Mouse (Mus musculus) natural killer cell, adult 2 months (primary cell): Measurements from ENCODE around the gene Cd96.
A peak's percentile ranks its signal among the peaks of the same experiment; 100 is the strongest.

ENCODE experiments used
- DNase-seq, 2 experiments: peaks; one replicate each; pipeline ENCODE4 v3.0.0; 2022; ENCODE audit warnings: low spot score in 2 of 2

Gene Cd96

DNA sequence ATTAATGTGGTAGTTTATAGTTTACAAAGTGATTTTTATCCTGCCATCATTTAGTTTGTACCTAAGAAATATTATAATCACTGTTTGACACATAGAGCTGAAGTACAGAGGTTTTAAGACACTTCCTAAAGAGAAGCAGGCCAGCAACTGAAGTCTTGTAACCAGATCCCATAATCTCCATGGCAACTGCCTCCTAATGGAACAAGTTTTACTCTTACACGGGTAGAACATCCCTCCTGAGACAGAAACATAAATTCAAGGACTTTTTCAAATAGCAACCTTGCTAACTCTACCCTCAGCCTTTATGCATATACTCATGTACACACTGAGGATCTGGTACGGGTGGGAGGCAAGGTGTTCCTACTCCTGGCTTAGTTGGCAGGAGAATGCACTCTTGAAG lies 83.8 kb downstream of the Cd96 start:
- no peak for DNase-seq

- no peak for DNase-seq
Measured at GRCm38 (mm10) chr16:46033896-46034295, 86.2 kb downstream of the Cd96 start.

DNA sequence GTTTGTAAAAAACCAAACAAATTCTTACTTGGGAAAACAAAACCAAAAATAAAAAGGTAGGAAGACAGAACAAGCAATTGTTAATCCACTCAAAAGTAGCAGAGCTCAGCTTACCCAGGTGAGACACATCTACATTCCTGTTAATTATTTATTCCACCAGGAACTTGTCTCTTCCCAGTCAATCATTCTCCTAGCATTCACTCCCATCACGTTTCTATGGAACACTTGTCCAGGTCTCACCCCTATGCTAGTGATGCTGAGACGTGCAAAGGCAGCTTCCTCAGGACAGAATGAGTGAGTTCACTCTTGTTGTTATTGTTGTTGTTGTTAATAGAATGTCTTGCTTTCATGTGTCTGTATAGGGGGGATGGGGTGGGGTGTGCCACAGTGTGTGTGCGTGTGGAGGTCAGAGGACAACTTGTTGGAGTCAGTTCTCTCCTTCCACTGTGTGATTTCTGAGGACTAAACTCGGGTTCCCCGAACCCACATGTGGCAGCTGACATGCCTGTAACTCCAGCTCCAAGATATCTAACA lies 97.0 kb downstream of the Cd96 start:
- no peak for DNase-seq

- peak; percentile 79 to 87 for DNase-seq
Measured at GRCm38 (mm10) chr16:46022189-46022928, 97.7 kb downstream of the Cd96 start.

DNA sequence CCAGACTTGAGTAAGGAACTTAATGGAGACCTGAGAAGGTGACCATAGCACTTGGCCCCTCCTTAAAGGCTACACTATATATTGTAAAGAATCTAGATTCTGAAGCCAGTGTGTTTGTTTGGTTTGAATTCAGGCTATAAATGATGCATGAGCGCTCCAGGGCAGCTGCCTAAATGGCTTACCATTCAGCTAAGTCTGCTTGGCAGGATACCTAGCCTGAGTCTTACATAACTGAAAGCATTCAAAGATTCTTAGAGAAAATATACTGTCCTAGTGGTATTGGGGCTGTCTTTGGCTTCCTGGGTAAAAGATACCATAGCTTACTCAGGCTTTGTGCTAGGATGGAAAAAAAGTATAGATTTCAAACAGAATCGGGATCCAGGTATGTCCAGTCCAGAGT lies 98.7 kb downstream of the Cd96 start:
- no peak for DNase-seq

- DNase-seq, result no peak
Measured at GRCm38 (mm10) chr16:46020396-46020795, 99.7 kb downstream of the Cd96 start.

GRCm38 (mm10) chr16:46019799-46020198 lies 100.3 kb downstream of the Cd96 start:
- no peak for DNase-seq

DNA sequence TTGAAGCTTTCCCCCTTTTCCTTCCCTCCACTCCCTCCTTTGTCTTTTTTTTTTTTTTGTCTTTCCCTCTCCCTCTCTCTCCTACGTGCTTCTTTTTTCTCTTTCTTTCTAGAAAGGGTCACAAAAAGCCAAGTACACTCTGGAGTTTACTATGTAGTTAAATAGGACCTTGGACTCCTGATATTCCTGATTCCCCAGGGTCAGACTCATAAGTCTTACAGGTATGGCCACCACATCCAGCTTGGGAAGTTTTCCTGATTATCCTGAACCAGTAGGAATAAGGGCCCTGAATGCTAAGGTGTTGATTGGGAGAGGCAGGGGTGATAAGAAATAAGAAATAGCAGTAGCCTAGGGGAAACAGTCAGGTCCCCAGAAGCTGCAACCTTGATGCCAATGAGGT lies 100.7 kb downstream of the Cd96 start:
- DNase-seq, result no peak

- no peak for DNase-seq
Measured at GRCm38 (mm10) chr16:46011696-46012095, 108.4 kb downstream of the Cd96 start.

GRCm38 (mm10) chr16:46010906-46011220 lies 109.2 kb downstream of the Cd96 start:
- DNase-seq, result peak; percentile 52 to 53

GRCm38 (mm10) chr16:46010153-46010905 lies 109.7 kb downstream of the Cd96 start, which contains the start of gene Plcxd2:
TSS of gene Plcxd2 (minus strand) at chr16:46010218.
- DNase-seq, result peak; percentile 94 to 96

GRCm38 (mm10) chr16:46009717-46010116 lies 110.3 kb downstream of the Cd96 start:
- no peak for DNase-seq

DNA sequence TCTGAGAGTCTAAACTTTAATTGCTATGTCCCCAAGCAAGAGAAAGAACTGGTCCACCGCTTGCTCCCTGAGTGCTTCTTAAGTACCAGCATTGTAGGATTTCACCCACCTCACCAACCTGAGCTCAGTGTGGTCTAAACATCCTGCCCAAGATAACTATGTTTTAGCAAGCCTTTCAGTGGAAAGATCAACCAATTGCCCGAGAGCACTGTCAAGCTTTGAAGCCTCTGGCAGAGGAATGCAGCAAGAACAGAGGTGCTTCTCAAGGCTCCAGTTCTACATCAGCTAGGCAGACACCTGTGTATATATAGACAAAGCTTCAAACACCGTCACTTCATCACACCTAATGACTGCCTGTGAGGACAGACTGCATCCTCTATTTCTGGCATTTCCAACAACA lies 111.3 kb downstream of the Cd96 start:
- DNase-seq, result peak in 1 of 2 experiments; percentile 12

- DNase-seq, result no peak
Measured at GRCm38 (mm10) chr16:46008036-46008605, 111.9 kb downstream of the Cd96 start.

DNA sequence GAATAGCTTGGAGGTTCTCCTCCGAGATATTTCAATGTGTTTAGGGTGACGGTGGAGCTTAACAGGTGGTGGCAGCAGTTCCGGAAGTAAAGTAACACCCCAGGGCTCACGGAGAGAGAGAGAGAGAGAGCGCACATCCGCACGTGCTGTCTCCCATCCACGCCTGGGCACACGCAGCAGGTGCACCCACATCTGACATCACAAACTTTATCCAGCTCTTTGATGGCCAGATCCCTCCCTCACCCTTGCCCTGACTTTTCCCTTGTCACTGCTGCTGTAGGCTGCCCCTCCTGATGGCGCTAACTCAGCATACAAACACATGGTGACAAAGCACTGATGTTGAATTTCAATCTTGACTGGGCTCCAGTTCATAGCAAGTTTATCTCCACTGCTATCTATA lies 113.8 kb downstream of the Cd96 start:
- DNase-seq, result peak in 1 of 2 experiments; percentile 21

- DNase-seq, result peak; percentile 39 to 59
Measured at GRCm38 (mm10) chr16:46001550-46002166, 118.4 kb downstream of the Cd96 start.

- no peak for DNase-seq
Measured at GRCm38 (mm10) chr16:46000976-46001375, 119.1 kb downstream of the Cd96 start.

DNA sequence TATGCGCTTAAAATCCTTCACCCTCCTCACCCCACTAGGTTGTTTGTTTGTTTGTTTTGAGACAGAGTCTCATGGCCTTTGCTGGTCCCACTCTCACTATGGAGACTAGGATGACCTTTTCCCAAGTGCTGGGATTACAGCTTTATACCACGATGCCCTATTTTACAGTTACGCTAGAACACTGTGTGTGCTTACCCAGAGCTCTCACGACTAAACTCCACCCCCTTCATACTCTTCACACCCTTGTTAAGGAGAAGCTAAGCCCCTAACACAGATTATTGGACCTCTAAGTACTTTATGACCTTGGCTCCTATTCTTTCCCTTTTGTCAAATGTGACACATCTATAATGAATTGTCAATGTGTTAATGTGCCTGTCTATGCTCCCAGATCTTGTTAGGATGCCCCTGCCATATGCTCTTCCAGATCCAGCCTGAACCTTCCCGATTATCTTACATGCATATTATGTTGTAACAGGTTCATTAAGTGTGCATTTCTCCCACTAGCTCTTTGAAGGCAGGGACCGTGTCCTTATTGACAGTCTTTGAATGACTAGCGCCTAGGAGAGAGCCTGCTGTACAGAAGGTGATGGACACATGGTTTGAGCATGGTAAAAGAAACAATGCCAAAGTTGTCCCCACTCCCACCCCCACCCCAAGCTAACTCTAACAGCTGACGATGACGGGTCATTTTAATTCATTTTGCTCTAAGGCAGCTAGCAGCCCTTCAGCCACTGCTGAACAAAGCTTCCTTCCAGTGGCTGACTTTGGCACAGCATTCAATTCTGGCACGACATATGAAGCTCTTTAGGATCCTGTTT lies 120.5 kb downstream of the Cd96 start:
- no peak for DNase-seq

DNA sequence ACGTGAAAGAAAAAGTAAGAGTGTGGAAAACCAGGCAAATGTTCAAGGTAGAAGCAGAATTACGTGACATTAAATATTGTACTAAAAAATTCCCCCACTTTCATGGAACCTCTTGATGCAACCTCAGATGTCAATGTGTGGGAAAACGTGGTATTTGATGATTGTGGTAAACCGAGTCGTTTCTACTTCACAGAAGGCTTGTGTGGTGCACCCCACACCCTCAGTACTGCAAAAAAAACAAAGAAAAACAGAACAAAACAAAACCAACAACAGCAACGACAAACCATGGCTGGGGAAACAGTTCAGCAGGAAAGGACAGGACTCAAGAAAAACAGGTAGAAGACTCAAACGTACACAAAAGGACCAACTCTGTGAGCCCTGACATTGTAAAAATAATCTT lies 121.8 kb downstream of the Cd96 start:
- DNase-seq, result no peak

DNA sequence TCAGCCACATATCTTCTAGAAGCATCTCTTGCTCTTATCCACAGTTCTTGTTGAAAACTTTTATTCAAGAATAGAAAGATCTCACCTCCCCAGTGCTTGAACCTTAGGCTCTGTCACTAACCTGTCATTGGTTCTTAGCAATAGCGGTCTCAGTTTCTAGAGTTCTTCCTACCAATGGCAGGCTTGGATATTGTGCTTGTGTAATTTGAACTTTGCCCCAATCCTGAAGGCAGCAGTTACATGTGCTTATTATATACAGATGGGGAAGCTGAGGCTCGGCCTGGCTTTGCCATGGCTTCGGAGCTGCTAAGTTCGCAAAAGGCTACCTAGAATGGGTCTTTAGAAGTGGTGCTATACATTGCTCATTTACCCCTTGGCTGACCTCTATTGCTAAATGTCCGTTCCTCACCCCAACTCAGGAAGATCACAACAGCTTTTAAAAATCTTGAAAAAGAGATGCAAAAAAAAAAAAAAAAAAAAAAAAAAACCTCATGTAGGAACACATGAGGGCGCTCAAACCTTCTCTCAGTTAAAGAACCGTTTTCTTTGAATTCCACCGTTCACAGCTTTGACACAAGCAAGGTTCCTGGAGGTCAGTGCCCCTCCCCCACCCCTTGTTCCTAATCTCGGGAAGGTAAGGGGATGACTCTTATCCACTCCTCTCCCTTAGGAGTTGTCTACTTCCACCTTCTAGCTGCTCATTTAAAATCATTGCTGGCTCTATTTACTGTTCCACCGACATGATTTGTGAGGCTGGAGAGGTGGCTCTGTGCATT lies 129.0 kb downstream of the Cd96 start:
- no peak for DNase-seq

- no peak for DNase-seq
Measured at GRCm38 (mm10) chr16:45986236-45986635, 133.8 kb downstream of the Cd96 start.
